Mouse (Mus musculus) mouse trophoblast stem cell (cell line): ENCODE data around the gene St6galnac3.

Experiments
- in situ Hi-C, 2 experiments: fragments of 300-500 bp; cut with MseI, MboI; formaldehyde crosslinking; loops; 2 replicates in 1 of 2; 3 replicates in 1 of 2; pipeline ENCODE4 v1.15.1; 2025

Gene St6galnac3

DNA sequence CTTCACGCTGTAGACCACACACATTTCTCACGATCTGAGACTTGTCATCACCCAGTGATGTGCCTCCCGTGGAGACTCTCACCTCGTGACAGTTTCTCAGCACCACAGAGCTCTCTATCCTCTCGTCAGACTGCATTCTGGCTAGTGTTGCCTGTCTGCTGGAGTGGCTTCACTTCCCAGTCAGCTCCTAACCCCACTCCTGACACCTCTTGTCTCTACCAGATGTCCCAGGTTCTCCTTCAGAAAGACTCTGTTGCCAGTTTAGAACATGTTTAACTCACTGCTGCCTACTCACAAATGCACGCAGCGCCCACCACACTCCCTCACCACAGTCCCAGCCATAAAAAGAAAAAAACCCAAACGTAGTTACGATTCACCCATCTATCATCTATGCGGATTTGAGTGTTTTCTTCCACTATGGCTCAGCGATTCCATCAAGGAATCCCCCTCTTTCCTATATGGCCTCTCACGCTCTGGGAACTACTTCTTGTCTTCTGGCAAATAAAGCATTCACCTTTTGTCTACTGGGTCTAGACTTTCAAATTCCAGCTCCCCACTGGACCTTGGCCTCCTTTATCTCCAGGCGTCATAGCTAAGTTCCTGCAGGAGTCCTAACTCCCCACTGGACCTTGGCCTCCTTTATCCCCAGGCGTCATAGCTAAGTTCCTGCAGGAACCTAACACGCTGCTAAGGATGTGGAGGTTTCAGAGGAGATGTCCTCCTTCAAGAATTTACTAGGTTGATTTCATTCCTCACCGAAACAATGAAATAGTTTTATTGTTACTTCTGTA lies 371.5 kb downstream of the St6galnac3 start:
- in situ Hi-C loops: no loop called here

DNA sequence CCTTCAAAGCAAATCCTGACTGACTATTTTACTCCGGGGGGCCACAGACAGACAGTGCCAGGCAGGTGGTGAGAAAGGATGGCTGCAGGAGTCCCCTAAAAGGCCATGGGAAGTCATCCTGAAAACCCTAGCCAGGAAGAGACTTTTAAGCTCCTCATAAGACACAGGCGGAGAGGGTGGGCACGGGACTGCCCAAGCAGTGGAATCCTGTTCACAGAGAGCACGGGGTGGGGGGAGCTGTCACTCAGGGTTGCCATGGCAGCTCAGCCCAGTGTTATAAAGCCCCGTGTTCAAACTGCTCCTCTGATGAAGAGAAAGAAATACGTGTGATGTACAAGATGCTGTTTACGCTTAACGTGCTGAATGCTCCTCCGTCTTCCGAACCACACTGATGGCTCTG lies 375.0 kb downstream of the St6galnac3 start:
- in situ Hi-C loops: no loop called here

DNA sequence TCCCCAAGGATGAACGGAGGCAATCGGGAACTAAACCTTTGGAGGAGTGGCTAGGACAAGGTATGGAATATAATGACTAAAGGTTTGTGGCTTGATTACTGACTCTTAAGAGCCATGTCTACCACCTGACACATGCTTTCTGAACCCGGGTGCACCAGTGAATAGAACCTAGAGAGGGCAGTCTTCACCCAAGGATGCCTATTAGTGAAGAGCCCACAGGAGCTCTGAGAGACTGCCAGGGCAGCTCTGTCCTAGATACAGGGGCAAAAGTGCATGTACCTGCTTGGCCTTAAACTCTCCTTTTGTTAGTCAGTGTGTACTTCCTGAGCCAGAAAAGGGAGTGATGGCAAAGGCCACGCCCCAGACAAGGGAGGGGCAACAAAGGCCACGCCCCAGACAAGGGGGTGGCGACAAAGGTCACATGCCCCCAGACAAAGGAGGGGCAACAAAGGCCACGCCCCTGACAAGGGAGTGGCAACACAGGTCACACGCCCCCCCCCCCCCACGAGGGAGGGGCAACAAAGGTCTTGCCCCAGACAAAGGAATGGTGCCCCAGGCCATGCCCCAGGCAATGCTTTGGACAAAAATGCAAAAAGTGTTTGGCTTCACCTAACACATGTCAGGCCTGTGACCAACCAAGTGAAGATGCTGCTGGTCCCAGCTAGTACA lies 376.0 kb downstream of the St6galnac3 start:
- in situ Hi-C loops: no loop called here

DNA sequence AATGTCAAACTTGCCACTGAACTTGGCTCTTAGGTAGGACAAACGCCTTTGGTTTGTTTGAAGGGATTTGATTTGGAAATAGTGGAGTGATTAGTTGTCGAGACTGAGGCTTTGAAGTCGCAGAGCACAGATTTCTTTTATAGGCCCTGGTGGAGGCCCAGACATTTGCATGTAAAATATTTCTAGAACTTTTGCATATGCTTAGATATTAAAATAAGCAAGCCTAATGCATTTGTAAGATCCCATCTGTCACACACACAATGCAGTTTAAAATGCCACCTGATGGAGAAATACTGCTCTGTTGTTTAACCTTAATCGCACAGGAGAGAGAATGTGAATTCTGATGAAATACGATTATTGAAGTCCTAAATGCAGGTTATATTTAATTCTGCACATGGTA lies 380.0 kb downstream of the St6galnac3 start:
- in situ Hi-C loops: no loop called here

DNA sequence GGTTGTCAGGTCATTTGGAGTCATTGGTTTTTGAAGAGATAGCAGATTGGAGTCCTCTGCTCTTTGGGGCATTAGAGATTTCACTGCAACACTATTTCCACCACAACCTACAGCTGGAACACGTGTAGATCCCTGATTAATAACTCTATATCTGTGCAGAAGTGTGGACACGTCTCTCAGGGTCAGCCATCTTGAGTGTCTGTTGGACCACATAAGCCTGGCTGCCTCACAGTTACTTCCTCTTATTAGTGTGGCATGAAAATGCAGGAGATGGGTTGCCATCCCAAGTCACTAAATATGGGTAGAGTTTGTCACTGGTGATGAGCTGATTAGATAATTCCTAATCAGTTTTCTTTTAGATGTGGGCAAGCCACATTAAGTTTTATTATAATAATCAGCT lies 385.0 kb downstream of the St6galnac3 start:
- in situ Hi-C loops: no loop called here

DNA sequence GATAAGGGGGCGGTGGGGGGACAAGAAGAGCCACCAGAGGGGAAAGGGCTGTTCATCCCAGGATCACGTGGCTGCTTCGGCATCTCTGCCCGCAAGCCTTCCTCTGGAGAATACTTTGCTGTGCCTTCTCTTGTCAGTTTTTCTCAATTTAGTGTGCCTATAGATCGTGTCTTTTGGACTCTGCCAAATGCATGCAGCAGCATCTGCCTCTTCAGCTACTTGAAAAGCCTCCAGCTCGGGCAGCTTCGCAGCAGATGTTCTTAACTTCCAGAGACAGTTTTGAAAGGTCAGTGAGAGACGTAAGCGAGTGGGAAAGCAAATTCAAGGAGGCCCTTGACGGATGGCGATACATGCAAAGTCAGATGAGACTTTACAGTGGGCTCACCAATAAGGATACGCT lies 385.9 kb downstream of the St6galnac3 start:
- in situ Hi-C loops: no loop called here

DNA sequence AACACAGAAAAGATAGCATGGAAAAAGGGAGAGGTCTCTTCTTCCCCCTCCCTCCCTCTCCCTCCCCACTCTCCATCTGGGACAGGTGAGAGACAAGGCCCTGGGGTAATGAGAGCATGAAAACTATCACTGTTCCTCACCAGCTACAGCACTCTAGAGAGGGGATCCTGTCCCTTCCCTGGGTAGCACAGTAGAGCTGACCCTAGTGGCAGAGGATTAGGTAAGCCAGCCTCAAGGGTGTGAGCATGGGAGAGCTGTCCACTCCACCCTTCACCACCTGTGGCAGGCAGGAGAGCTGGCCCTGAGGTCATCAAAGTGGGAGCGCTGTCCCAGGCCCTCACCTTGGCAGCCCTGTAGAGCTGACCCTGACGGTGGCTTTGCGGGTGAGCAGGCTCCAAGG lies 387.2 kb downstream of the St6galnac3 start:
- in situ Hi-C loops: no loop called here

DNA sequence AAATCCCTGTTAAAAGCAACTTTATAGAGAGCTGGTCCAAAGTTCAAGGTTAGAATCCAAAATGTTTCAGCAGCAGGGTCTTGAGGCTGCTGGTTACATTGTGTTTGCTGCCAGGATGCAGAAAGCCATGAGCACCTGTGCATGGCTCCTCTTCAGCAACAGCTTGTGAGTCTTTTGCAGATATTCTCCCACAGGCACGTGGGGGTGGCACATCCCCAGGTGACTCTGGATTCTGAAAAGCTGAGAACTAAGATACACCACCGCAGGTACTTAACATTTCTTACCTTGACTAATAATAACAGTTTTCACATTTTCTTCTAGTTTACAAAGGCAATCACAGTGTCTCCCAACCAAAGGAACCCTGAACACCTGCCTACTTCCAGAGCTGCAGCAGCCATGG lies 387.8 kb downstream of the St6galnac3 start:
- in situ Hi-C loops: no loop called here

DNA sequence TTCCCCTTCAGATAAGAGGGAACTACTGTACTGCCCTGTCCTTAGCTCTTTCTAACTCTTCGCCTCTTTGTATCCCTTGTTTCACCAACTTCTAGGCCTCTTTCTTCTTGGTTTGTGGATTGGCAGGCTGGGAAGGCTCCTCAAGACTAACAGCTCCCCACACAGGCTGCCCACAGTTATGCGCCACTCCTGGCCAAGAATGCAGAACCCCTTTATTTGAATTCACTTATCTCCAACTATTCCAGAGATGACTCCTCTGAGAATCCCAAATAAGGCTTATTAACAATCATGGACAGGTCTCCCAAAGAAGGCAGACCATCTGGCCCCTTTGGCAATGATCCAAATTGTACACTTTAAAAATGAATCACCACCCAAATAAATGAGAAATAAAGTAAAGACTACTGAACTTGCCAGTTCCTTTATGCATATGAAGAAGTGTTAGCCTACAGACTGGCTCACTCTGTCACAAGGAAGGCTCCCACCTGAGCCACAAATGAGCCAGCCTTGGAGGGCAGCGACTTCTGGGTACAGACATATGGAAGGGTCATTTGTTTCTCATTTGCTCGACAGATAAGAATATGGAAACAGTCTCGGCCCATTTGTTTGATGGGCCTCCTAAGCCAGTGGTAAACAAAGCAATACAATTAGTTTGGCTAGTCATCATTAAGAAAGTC lies 390.7 kb downstream of the St6galnac3 start:
- in situ Hi-C loops: no loop called here

DNA sequence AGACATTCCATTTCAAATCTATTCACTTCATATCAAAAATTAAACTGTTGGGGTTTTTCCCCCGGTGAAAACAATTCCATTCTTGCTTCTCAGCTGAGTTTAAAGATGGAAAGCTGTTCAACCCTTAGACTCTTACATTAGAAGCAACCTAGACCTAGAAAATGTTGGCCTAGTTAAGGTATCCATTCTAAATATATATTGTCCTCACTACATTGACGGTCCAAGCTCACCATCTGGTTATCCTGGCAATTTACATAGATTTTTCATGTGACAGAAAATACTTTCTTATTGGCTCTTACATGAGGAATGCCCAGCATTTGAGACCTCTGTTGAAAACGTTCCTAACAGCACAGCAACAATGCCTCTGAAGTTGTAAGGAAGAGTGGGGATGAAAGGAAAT lies 400.7 kb downstream of the St6galnac3 start:
- in situ Hi-C loops: no loop called here

DNA sequence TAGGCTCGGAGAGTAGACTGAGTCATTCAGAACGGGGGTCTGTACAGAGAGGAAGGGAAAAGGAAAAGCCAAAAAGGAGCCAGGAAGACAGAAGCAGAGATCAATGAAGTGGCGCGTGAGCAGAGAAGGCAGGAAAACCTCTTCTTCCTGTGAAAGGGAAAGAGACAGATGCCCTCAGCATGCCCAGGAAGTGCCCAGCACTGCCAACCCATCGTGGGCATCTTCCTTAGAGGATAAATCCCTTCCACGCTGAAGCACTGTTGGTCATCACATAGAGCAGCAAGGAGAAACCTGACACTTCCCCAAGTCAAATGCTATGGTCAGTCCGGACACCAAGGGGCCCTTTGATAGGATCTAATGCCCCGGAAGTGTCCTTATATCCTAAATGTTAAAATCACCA lies 401.5 kb downstream of the St6galnac3 start:
- in situ Hi-C loops: no loop called here

DNA sequence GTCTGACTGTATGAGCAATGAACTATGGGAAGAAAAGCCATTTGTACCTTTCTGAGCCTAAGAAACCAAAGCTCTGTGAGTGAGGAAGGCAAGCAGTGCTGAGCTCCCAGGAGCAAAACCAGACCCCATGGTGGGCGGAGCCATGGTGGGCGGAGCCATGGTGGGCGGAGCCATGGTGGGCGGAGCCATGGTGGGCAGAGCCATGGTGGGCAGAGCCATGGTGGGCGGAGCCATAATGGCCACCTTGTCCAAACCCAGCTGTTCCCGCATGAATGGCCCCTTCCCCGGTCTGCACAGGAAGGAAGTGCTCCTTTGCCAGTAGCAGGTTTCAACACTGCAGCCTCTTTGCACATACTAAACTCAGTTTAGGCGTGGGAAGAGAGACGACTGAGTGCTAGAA lies 411.4 kb downstream of the St6galnac3 start:
- in situ Hi-C loops: no loop called here

DNA sequence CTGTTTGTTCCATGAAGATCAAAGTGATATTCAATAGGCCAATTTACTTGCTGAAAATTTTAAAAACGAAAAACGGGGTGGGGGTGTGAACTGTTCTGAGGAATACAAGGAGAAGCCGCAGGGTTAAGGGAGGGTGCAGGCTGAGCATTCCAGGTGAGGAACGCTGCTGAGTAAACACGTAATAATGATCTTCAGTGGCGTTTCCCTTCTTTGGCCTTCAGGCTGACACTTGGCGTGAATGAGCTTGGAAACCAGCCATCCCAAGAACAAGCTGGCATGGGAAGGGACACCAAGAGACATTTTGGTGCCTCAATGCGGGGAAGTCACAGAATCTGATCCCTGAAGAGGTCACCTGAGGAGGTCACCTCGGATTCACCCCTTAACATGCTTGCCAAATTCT lies 411.8 kb downstream of the St6galnac3 start:
- in situ Hi-C loops: no loop called here

DNA sequence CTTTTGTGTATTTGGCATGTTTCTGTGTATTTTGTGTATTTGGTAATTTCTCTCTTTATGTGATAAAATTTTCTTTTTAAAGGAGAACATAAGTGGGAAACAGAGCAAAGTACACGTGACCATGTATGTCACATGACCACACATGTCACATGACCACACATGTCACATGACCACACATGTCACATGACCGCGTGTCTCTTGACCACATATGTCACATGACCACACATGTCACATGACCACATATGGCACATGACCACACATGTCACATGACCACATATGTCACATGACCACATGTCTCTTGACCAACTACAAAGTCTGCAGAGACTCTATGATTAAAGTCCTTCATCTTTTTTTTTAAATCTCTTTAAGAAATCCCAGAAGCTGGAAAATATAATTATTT lies 413.0 kb downstream of the St6galnac3 start:
- in situ Hi-C loops: no loop called here

DNA sequence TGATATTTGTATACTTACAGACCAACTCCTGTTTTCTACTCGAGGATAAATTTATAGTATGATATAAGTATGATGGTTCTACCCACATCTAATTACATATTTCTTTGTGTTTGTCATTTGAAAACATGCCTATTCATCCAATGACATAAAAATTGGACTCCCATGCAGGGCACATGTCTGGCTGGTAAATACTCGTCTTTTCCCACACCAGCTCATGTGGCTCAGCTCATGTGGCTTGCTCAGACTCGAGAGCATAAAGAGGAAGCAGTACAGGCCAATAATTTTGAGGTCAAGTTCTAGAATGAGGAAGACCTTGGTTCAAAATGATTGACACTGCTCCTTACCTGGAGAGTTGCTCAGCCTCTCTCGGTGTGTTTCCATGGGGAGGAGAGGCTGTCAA lies 416.6 kb downstream of the St6galnac3 start:
- in situ Hi-C loops: no loop called here

DNA sequence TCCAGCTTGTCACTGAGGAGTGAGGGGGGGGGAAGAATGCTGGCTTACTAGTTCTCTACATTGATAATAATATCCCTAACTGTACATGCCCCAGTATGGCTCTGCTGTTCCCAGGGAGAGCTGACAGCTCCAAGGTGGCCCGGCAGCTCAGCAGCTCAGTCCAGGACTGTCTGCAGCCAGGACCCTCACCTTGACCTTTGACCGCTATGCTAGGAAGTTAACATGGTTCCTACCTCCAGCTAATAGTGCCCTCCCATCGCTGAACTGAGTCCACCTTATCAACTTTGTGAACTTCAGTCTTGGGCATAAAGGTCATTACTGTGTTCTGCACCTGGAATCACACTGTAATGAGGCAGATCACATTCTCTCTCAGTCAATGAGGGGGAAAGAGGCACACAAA lies 419.8 kb downstream of the St6galnac3 start:
- in situ Hi-C loops: no loop called here

DNA sequence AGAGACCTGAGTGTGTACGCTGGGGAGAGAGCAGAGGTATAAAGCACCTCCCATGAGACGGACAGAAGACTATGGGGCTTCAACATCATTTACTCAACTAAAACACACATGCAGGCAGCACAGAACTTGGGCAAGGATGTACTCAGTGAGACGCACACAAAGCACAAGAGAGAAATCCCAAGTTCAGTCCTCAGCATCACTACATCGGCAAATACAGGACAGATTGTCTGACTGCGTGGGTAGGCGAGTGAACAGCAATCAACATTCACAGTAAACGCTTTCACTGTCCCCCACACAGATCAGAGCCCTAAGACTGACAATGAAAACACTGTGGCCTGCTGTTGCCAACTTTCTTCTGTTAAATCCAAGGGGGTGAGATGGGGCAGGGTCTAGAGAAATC lies 422.6 kb downstream of the St6galnac3 start:
- in situ Hi-C loops: no loop called here

DNA sequence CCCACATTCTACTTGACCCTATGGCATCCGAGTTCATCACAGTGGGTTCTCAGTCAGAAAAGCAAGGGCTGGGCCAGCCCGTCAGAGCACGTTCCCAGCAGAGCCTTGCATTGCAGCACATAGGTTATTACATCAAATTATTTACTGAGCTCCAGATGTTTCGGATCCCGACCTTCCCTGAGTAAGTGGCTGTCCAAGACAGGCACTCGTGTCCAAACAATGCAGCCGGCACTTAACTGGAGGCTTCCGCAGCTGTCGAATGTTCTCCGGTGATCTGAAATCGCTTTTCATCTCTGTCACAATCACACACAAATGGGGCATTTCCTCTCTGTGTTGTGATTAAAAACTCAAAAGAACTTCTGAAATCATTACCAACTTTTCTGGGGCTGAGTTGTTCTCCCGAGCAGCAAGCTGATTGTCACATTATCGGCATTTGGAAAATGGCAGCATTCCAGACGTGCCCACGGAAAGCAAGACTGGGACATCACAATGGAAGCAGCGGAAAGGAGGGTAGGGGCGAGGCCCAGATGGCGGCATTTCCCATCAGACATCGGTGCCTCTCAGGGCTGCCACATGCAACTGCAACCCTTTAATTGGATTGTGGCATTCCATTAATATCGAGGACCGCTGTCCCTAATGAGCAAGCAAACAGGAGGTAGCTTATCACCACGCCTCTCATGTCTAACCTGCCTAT lies 428.5 kb downstream of the St6galnac3 start:
- in situ Hi-C loops: no loop called here

DNA sequence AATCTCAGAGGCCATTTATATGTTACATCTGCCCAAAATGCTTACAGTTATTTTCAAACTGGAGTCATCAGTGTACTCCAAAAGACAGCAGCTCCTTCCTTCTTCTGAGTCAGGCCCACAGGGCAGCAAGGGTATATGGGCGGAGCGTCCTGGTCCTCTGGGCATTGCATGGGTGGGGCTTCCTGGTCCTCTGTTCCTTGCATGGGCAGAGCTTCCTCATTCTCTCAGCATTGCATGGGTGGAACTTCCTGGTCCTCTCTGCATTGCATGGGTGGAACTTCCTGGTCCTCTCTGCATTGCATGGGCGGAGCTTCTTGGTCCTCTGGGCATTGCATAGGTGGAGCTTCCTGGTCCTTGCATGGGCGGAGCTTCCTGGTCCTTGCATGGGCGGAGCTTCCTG lies 432.1 kb downstream of the St6galnac3 start:
- in situ Hi-C loops: no loop called here

DNA sequence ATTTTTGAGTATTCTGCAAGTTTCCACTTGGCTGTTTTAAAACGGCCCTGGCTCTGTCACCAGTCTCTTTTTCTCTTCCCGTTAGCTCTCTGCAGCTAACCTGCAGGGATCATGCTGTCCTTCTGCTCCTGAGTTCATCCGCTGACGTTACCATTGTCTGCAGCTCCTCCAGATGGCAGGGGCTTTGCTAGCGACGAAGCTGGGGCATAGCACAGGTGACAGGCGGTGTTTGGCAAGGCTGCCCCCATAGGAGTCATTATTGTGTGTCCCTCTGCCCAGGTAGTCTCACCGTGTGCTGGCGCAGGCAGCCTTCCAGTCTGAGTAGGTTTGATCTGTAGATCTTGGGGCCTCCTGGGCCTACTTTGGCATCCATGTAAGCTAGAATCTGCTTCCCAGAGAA lies 432.6 kb downstream of the St6galnac3 start:
- in situ Hi-C loops: no loop called here

DNA sequence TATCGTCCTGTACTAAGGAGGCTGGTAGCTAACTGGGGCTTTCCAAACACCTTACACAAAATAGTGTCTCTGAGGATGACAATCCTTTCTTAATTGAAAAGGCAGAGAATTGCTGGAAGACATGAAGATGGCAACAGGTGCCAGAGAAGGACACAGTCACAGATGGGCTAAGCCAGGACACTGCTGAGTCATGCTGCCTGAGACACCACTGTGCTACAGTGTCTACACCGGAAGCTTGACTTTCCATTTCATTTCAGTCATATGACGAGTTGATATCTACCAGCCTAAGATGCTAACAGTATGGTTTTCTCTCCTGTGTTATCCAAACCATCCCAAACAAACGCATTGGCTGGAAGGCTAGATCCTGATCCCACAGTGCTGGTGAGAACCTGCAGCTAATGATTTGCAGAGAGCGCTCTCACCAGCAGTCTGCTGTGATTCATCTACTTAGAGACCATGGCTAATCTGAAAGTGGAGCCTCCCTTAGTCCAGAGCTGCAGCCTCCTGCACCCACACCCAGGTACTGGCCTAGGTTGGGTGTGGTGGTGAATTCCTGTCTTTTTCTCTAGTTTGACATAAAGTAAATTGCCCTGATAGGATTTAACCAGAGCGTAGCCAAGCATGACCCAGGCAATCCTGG lies 433.4 kb downstream of the St6galnac3 start:
- in situ Hi-C loops: no loop called here

DNA sequence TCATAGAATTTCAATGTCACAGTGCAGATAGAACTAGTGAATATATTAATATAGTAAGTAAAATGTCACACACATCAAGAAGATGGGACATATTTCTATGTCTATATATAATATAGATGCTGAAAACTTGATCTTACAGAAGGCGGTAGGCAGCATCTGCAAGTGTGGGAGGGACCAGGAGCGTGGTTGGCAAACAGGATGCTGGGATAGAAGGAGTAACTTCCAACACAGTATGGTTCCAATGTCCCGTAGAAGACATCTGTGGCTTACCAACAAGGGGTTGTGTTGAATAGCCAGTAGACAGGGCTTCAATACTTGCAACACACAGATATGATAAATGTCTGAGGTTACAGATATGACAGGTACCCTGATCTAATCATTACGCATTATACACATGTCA lies 435.0 kb downstream of the St6galnac3 start:
- in situ Hi-C loops: no loop called here
